Mouse (Mus musculus): ENCODE measurements at regions not wholly inside any gene's neighbourhood (a gene's known extent, or its start where the extent isn't known, plus 50 kb on each side); places are given as distances from the start of the nearest gene placed in this dataset.

- TF ChIP-seq CTCF (IDR thresholded peaks at IDR 0.05; ENCODE audit: borderline replicate concordance, insufficient read depth, low read length) (no peak), POLR2A (IDR thresholded peaks at IDR 0.05; ENCODE audit: low read depth, low read length) (no peak)
These were observed 318.6 kb downstream of the Serpinb8 start for GRCm38 (mm10) chr1:107908236-107909063.
